Mouse (Mus musculus): ENCODE data around the gene Mipep. TPM values are rescaled to one million over a fixed set of nuclear protein-coding genes. Genes with fewer than 3 reads are reported as not detected.

Mipep gene
- polyA plus RNA-seq, 1 experiment from 2014 or later, result 18.8 TPM

GRCm38 (mm10) chr14:60856199-60856912 is 72.0 kb downstream of the Mipep start:
- H3K27me3 ChIP-seq (ENCODE audit: control insufficient read depth, insufficient read depth, low read length), result no peaks in the 10 kb centered on the region
- H3K9ac ChIP-seq (ENCODE audit: low read length), result no peak overlapping the region

GRCm38 (mm10) chr14:60856913-60857300 is 72.5 kb downstream of the Mipep start:
- Histone ChIP-seq H3K27ac (ENCODE audit: low read length) (peak overlapping the region; percentile 71), H3K27me3 (ENCODE audit: control insufficient read depth, insufficient read depth, low read length) (no peaks in the 10 kb centered on the region), H3K9me3 (replicated peaks; ENCODE audit: control insufficient read depth, low read length) (no peaks in the 10 kb centered on the region), H3K4me1 (ENCODE audit: control insufficient read depth, insufficient read depth, low read length) (peaks cover 7% of the 10 kb centered on the region), H3K4me3 (replicated peaks; ENCODE audit: low read length) (no peak overlapping the region), H3K9ac (ENCODE audit: low read length) (no peak overlapping the region), H3K4me2 (ENCODE audit: low read depth, low read length) (no peak overlapping the region), H3K36me3 (ENCODE audit: control insufficient read depth, insufficient read depth, low read length) (0 out of 2 replicates have a peak, but pooled peaks cover 2% of the 10 kb centered on the region)
- ATAC-seq (ENCODE audit: insufficient read depth, low FRiP score), result no peak; the same call in 1 of the 2 replicates
- WGBS, result 35% methylated on average over 7 of the region's 7 CpGs

More at GRCm38 (mm10) chr14:60856199-60856912, 72.0 kb downstream of the Mipep start:
- Histone ChIP-seq H3K4me3 (replicated peaks; ENCODE audit: low read length) (no peak overlapping the region), H3K27ac (ENCODE audit: low read length) (peak overlapping the region; percentile 71), H3K4me2 (ENCODE audit: low read depth, low read length) (no peak overlapping the region), H3K9me3 (replicated peaks; ENCODE audit: control insufficient read depth, low read length) (no peaks in the 10 kb centered on the region), H3K36me3 (ENCODE audit: control insufficient read depth, insufficient read depth, low read length) (peaks cover 7% of the 10 kb centered on the region; the same call in 1 of the 2 replicates), H3K4me1 (ENCODE audit: control insufficient read depth, insufficient read depth, low read length) (peaks cover 7% of the 10 kb centered on the region)
- peak; percentile 74 for ATAC-seq (ENCODE audit: insufficient read depth, low FRiP score)
- WGBS, result 17% methylated on average over 7 of the region's 7 CpGs

GRCm38 (mm10) chr14:60863396-60863795 is 79.0 kb downstream of the Mipep start:
- 56% methylated on average over 3 of the region's 3 CpGs for WGBS
- ATAC-seq (ENCODE audit: insufficient read depth, low FRiP score), result no peak
- Histone ChIP-seq H3K27ac (ENCODE audit: low read length) (peak overlapping the region; percentile 12; the same call in 1 of the 2 replicates), H3K36me3 (ENCODE audit: control insufficient read depth, insufficient read depth, low read length) (no peaks in the 10 kb centered on the region), H3K4me1 (ENCODE audit: control insufficient read depth, insufficient read depth, low read length) (no peaks in the 10 kb centered on the region), H3K4me3 (replicated peaks; ENCODE audit: low read length) (no peak overlapping the region), H3K4me2 (ENCODE audit: low read depth, low read length) (no peak overlapping the region), H3K9ac (ENCODE audit: low read length) (no peak overlapping the region), H3K9me3 (replicated peaks; ENCODE audit: control insufficient read depth, low read length) (no peaks in the 10 kb centered on the region), H3K27me3 (ENCODE audit: control insufficient read depth, insufficient read depth, low read length) (no peaks in the 10 kb centered on the region)

- 54% methylated on average over 11 of the region's 11 CpGs for WGBS
- no peak for ATAC-seq (ENCODE audit: insufficient read depth, low FRiP score)
Measured at GRCm38 (mm10) chr14:60866399-60866798, 82.0 kb downstream of the Mipep start.

GRCm38 (mm10) chr14:60868325-60868724 is 84.0 kb downstream of the Mipep start:
- Histone ChIP-seq H3K4me3 (replicated peaks; ENCODE audit: low read length) (no peak overlapping the region), H3K27me3 (ENCODE audit: control insufficient read depth, insufficient read depth, low read length) (no peaks in the 10 kb centered on the region), H3K4me1 (ENCODE audit: control insufficient read depth, insufficient read depth, low read length) (no peaks in the 10 kb centered on the region), H3K9ac (ENCODE audit: low read length) (no peak overlapping the region), H3K9me3 (replicated peaks; ENCODE audit: control insufficient read depth, low read length) (no peaks in the 10 kb centered on the region), H3K36me3 (ENCODE audit: control insufficient read depth, insufficient read depth, low read length) (no peaks in the 10 kb centered on the region), H3K4me2 (ENCODE audit: low read depth, low read length) (no peak overlapping the region), H3K27ac (ENCODE audit: low read length) (no peak overlapping the region)
- ATAC-seq (ENCODE audit: insufficient read depth, low FRiP score), result no peak
- 83% methylated on average over 9 of the region's 9 CpGs for WGBS

More at GRCm38 (mm10) chr14:60866399-60866798, 82.0 kb downstream of the Mipep start:
- H3K27ac ChIP-seq (ENCODE audit: low read length), result no peak overlapping the region
- H3K9ac ChIP-seq (ENCODE audit: low read length), result no peak overlapping the region
- no peaks in the 10 kb centered on the region for H3K27me3 ChIP-seq (ENCODE audit: control insufficient read depth, insufficient read depth, low read length)
- no peak overlapping the region for H3K4me2 ChIP-seq (ENCODE audit: low read depth, low read length)
- H3K4me3 ChIP-seq (replicated peaks; ENCODE audit: low read length), result no peak overlapping the region
- H3K36me3 ChIP-seq (ENCODE audit: control insufficient read depth, insufficient read depth, low read length), result no peaks in the 10 kb centered on the region
- no peaks in the 10 kb centered on the region for H3K4me1 ChIP-seq (ENCODE audit: control insufficient read depth, insufficient read depth, low read length)
- no peaks in the 10 kb centered on the region for H3K9me3 ChIP-seq (replicated peaks; ENCODE audit: control insufficient read depth, low read length)

GRCm38 (mm10) chr14:60871831-60872230 is 87.5 kb downstream of the Mipep start:
- Histone ChIP-seq H3K4me2 (ENCODE audit: low read depth, low read length) (no peak overlapping the region), H3K4me1 (ENCODE audit: control insufficient read depth, insufficient read depth, low read length) (no peaks in the 10 kb centered on the region), H3K9ac (ENCODE audit: low read length) (no peak overlapping the region), H3K36me3 (ENCODE audit: control insufficient read depth, insufficient read depth, low read length) (peaks cover 2% of the 10 kb centered on the region; the same call in 1 of the 2 replicates), H3K4me3 (replicated peaks; ENCODE audit: low read length) (no peak overlapping the region), H3K27me3 (ENCODE audit: control insufficient read depth, insufficient read depth, low read length) (no peaks in the 10 kb centered on the region), H3K27ac (ENCODE audit: low read length) (no peak overlapping the region), H3K9me3 (replicated peaks; ENCODE audit: control insufficient read depth, low read length) (no peaks in the 10 kb centered on the region)
- ATAC-seq (ENCODE audit: insufficient read depth, low FRiP score), result no peak
- WGBS, result 95% methylated on average over 8 of the region's 8 CpGs

GRCm38 (mm10) chr14:60882106-60882505 is 97.7 kb downstream of the Mipep start:
- no peak overlapping the region for H3K4me3 ChIP-seq (replicated peaks; ENCODE audit: low read length)
- no peak for ATAC-seq (ENCODE audit: insufficient read depth, low FRiP score)
- no peak overlapping the region for H3K4me2 ChIP-seq (ENCODE audit: low read depth, low read length)
- H3K9me3 ChIP-seq (replicated peaks; ENCODE audit: control insufficient read depth, low read length), result 0 out of 2 replicates have a peak, but pooled peaks cover 3% of the 10 kb centered on the region
- no peak overlapping the region for H3K9ac ChIP-seq (ENCODE audit: low read length)
- no peaks in the 10 kb centered on the region for H3K4me1 ChIP-seq (ENCODE audit: control insufficient read depth, insufficient read depth, low read length)
- no peaks in the 10 kb centered on the region for H3K27me3 ChIP-seq (ENCODE audit: control insufficient read depth, insufficient read depth, low read length)
- H3K36me3 ChIP-seq (ENCODE audit: control insufficient read depth, insufficient read depth, low read length), result peaks cover 6% of the 10 kb centered on the region; the same call in 1 of the 2 replicates
- H3K27ac ChIP-seq (ENCODE audit: low read length), result no peak overlapping the region
- 91% methylated on average over 5 of the region's 5 CpGs for WGBS

- no peak overlapping the region for H3K4me2 ChIP-seq (ENCODE audit: low read depth, low read length)
- no peak overlapping the region for H3K27ac ChIP-seq (ENCODE audit: low read length)
- no peak for ATAC-seq (ENCODE audit: insufficient read depth, low FRiP score)
- WGBS, result 80% methylated on average over 4 of the region's 4 CpGs
- no peak overlapping the region for H3K4me3 ChIP-seq (replicated peaks; ENCODE audit: low read length)
- no peak overlapping the region for H3K9ac ChIP-seq (ENCODE audit: low read length)
- no peaks in the 10 kb centered on the region for H3K4me1 ChIP-seq (ENCODE audit: control insufficient read depth, insufficient read depth, low read length)
- H3K27me3 ChIP-seq (ENCODE audit: control insufficient read depth, insufficient read depth, low read length), result no peaks in the 10 kb centered on the region
- H3K36me3 ChIP-seq (ENCODE audit: control insufficient read depth, insufficient read depth, low read length), result peaks cover 6% of the 10 kb centered on the region; the same call in 1 of the 2 replicates
- H3K9me3 ChIP-seq (replicated peaks; ENCODE audit: control insufficient read depth, low read length), result 0 out of 2 replicates have a peak, but pooled peaks cover 3% of the 10 kb centered on the region
Measured at GRCm38 (mm10) chr14:60882681-60883080, 98.3 kb downstream of the Mipep start.

- ATAC-seq (ENCODE audit: insufficient read depth, low FRiP score), result no peak
- Histone ChIP-seq H3K9ac (ENCODE audit: low read length) (no peak overlapping the region), H3K27me3 (ENCODE audit: control insufficient read depth, insufficient read depth, low read length) (no peaks in the 10 kb centered on the region), H3K27ac (ENCODE audit: low read length) (no peak overlapping the region), H3K36me3 (ENCODE audit: control insufficient read depth, insufficient read depth, low read length) (peaks cover 12% of the 10 kb centered on the region; the same call in 1 of the 2 replicates), H3K4me3 (replicated peaks; ENCODE audit: low read length) (no peak overlapping the region), H3K4me1 (ENCODE audit: control insufficient read depth, insufficient read depth, low read length) (no peaks in the 10 kb centered on the region), H3K4me2 (ENCODE audit: low read depth, low read length) (no peak overlapping the region), H3K9me3 (replicated peaks; ENCODE audit: control insufficient read depth, low read length) (0 out of 2 replicates have a peak, but pooled peaks cover 8% of the 10 kb centered on the region)
- 39% methylated on average over 6 of the region's 6 CpGs for WGBS
Measured at GRCm38 (mm10) chr14:60885361-60885950, 101.1 kb downstream of the Mipep start.

Measured in stomach, embryonic 16.5 days (tissue).